Mouse (Mus musculus) forebrain, postnatal 0 days (tissue): ENCODE data around the gene Alpi. TPM values are rescaled to one million over a fixed set of nuclear protein-coding genes. Genes with fewer than 3 reads are reported as not detected.
A peak's percentile ranks its signal among the peaks of the same experiment; 100 is the strongest.

ENCODE experiments used
- ATAC-seq: fragments of 200-750 bp; cut with Nextera tagmentation; 2 replicates; pipeline ENCODE4 v1.8.0; 2017; ENCODE audit warnings: mild to moderate bottlenecking, moderate library complexity
- DNase-seq: peaks from one replicate; pipeline ENCODE4 v3.0.0-alpha.2; 2015
- H3K27ac ChIP-seq: fragments of 300-500 bp; sonication (generic); 2 replicates; pipeline ENCODE4 v1.5.1; 2014; ENCODE audit warnings: low read depth, mild to moderate bottlenecking, antibody characterized with exemption, low read length, moderate library complexity, mixed read lengths
- H3K27me3 ChIP-seq: fragments of 300-500 bp; sonication (generic); 2 replicates; pipeline ENCODE4 v1.6.1; 2014; ENCODE audit warnings: mild to moderate bottlenecking, low read length, mixed read lengths; ENCODE audit not compliant: insufficient read depth
- H3K36me3 ChIP-seq: fragments of 300-500 bp; sonication (generic); 2 replicates; pipeline ENCODE4 v1.6.1; 2014; ENCODE audit warnings: mild to moderate bottlenecking, moderate library complexity; ENCODE audit not compliant: insufficient read depth
- H3K4me1 ChIP-seq: fragments of 300-500 bp; sonication (generic); 2 replicates; pipeline ENCODE4 v1.6.1; 2014; ENCODE audit warnings: antibody characterized with exemption; ENCODE audit not compliant: insufficient read depth
- H3K4me2 ChIP-seq: fragments of 300-500 bp; sonication (generic); 2 replicates; pipeline ENCODE4 v1.6.1; 2014; ENCODE audit warnings: low read depth, mild to moderate bottlenecking, moderate library complexity
- H3K4me3 ChIP-seq: fragments of 300-500 bp; sonication (generic); 2 replicates; pipeline ENCODE4 v1.5.1; 2014; ENCODE audit warnings: low read depth, low read length, mixed read lengths
- H3K9ac ChIP-seq: fragments of 300-500 bp; sonication (generic); 2 replicates; pipeline ENCODE4 v1.6.1; 2014; ENCODE audit warnings: mild to moderate bottlenecking
- H3K9me3 ChIP-seq: fragments of 300-500 bp; sonication (generic); 2 replicates; pipeline ENCODE4 v1.6.1; 2016; ENCODE audit warnings: low read length
- CTCF ChIP-seq: sonication (generic); IDR thresholded peaks from 2 replicates; pipeline ENCODE4 v1.5.1; 2016; ENCODE audit warnings: antibody characterized with exemption, control low read depth, low read depth
- WGBS: fragments of 180-500 bp; shearing (Covaris S2); extraction: QIAGEN DNeasy Blood & Tissue Kit; methylation state at CpG from one replicate; pipeline ENCODE4 v1.1.7; 2014; 5-methylcytosine and 5-hydroxymethylcytosine counted together
- polyA plus RNA-seq: library from polyadenylated mRNA; unstranded; fragments of >200 nt; fragmentation: Nextera tagmentation; extraction: Ambion mirVana; gene quantifications from 2 replicates; pipeline ENCODE4 v1.2.1, GENCODE M21; 2015
- total RNA-seq: library from RNA; depleted of rRNA; stranded (reverse); fragments of >200 nt; gene quantifications from 2 replicates; pipeline ENCODE4 v1.2.3, GENCODE M21; 2014

The Alpi gene
- total and polyA plus RNA-seq, 2 experiments from 2014 or later = not detected

DNA sequence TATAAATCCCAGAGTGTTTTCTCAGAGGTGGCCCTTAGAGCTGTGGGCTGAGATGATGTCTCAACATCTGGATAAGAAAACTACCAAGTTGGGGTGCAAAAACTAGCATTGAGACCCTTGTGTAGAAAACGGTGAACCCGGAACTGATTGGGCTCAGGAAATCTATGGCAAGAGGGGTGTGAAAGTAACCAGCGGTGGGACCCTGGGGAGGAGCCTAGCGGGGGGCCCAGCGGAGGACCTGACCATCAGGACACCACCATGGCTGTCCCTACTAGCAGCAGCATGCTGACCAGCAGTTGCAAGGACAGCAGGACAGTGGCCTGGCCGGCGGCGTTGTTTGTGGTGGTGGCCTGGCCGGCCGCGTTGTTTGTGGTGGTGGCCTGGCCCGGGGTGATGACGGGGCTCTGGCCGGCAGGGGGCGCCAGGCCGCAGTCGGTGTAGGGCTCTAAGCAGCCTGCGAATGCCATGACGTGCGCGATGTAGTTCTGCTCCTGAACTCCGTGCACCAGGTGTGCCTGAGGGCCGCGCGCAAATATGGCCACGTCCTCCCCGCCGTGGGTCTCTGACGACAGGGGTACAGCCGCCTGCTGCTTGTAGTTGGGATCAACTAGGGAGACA lies 2.9 kb downstream of the Alpi start:
- Histone ChIP-seq H3K4me2 (0 out of 2 replicates have a peak overlapping the region, but pooled peaks have one; percentile 21), H3K27ac (no peak overlapping the region), H3K9me3 (no peaks in the 10 kb centered on the region), H3K4me1 (no peaks in the 10 kb centered on the region), H3K9ac (no peak overlapping the region), H3K4me3 (no peak overlapping the region), H3K36me3 (no peaks in the 10 kb centered on the region), H3K27me3 (no peaks in the 10 kb centered on the region)
- peak; percentile 77 for ATAC-seq
- peak; percentile 68 for TF ChIP-seq CTCF
- peak; percentile 22 for DNase-seq
- WGBS = 14% methylated on average over 30 of the region's 30 CpGs

DNA sequence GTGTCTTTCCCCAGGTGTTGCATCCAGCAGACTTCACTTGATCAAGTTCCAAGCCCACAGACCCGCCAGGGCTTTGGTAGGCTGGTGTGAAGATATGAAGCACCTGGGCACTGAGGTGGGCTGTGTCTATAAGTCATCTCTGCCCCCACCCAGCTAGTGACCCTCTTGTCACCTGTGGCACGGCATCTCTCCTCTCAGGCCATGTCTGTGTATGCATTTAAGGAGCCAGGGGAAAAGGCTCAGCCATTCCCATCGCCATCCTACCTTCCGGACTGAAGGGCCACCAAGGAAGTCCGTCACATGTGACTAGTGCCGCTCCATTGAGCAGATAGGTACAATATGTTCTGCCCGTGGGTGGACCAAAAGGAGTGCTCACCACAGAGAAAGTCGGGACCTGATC lies 5.8 kb downstream of the Alpi start:
- Histone ChIP-seq H3K36me3 (no peaks in the 10 kb centered on the region), H3K4me2 (no peak overlapping the region), H3K27me3 (no peaks in the 10 kb centered on the region), H3K4me1 (no peaks in the 10 kb centered on the region), H3K4me3 (no peak overlapping the region), H3K27ac (no peak overlapping the region), H3K9me3 (no peaks in the 10 kb centered on the region), H3K9ac (no peak overlapping the region)
- 79% methylated on average over 8 of the region's 8 CpGs for WGBS
- TF ChIP-seq CTCF = no peak
- DNase-seq = no peak
- ATAC-seq = no peak

DNA sequence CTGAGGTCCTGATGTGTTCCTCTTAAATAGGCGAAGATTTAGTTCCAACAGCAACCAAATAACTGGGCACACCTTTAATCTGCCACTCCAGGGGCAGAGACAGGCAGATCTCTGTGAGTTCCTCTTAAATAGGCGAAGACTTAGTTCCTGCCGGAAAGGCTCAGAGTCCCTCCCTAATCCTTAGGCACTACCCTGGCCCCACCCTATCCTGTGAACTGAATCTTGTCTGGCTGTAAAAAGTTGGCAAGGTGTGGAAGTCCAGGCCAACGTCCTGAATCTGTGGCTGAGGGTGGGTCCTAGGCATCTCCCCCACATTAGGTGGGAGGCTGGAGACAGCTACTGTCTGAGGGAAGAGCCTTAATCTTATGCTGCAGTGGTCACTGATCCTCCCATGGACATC lies 11.6 kb downstream of the Alpi start, which contains the start of gene Alppl2:
Gene Alppl2, minus strand, starts transcription at position 101 of the 400 bp plus-strand sequence.
- Histone ChIP-seq H3K4me1 (no peaks in the 10 kb centered on the region), H3K27me3 (no peaks in the 10 kb centered on the region), H3K9me3 (no peaks in the 10 kb centered on the region), H3K4me3 (no peak within 1 kb of the TSS), H3K36me3 (no peaks in the 10 kb centered on the region), H3K4me2 (no peak within 1 kb of the TSS), H3K9ac (no peak within 1 kb of the TSS), H3K27ac (no peak within 1 kb of the TSS)
- TF ChIP-seq CTCF = no peak
- 76% methylated on average over 4 of the region's 4 CpGs for WGBS
- ATAC-seq = no peak
- DNase-seq = no peak

DNA sequence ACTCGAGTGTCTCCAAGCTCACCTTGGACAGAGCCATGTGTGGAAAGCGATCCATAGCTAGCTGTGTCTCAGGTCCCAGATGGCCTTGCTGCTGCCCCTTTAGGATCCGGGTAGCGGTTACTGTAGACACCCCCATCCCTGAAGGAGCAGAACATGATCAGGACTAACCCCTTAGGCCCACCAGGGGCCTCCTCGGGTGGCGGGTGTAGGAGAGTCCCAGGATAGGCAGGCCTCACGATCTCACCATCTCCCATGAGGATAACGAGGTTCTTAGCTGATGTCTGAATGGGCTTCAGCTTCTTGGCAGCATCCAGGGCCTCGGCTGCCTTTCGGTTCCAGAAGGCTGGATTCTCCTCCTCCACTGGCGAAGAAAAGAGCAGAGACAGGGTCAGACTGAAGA lies 12.2 kb downstream of the Alpi start:
- Histone ChIP-seq H3K27ac (no peak overlapping the region), H3K27me3 (no peaks in the 10 kb centered on the region), H3K9me3 (no peaks in the 10 kb centered on the region), H3K4me3 (no peak overlapping the region), H3K4me1 (no peaks in the 10 kb centered on the region), H3K4me2 (no peak overlapping the region), H3K9ac (no peak overlapping the region), H3K36me3 (no peaks in the 10 kb centered on the region)
- DNase-seq (no peak), ATAC-seq (no peak)
- no peak for TF ChIP-seq CTCF
- 80% methylated on average over 11 of the region's 11 CpGs for WGBS

DNA sequence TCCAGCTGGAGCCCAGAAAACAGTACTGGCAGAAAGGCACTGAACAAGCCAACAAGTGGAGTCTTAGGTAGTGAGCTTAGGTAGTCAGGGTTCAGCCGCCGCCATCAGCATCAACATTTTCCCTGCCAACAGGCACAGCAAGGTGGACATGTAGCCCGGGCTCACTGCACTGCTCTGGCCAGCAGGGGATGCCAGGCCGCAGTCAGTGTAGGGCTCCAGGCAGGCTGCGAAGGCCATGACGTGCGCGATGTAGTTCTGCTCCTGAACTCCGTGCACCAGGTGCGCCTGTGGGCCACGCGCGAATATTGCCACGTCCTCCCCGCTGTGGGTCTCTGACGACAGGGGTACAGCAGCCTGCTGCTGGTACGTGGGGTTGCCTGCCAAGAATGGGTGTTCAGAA lies 14.4 kb downstream of the Alpi start:
- H3K9ac ChIP-seq = no peak overlapping the region
- TF ChIP-seq CTCF = no peak
- no peak overlapping the region for H3K4me2 ChIP-seq
- WGBS = 81% methylated on average over 17 of the region's 17 CpGs
- no peak overlapping the region for H3K4me3 ChIP-seq
- no peaks in the 10 kb centered on the region for H3K9me3 ChIP-seq
- no peaks in the 10 kb centered on the region for H3K36me3 ChIP-seq
- DNase-seq (no peak), ATAC-seq (no peak)
- no peaks in the 10 kb centered on the region for H3K27me3 ChIP-seq
- no peaks in the 10 kb centered on the region for H3K4me1 ChIP-seq
- no peak overlapping the region for H3K27ac ChIP-seq

DNA sequence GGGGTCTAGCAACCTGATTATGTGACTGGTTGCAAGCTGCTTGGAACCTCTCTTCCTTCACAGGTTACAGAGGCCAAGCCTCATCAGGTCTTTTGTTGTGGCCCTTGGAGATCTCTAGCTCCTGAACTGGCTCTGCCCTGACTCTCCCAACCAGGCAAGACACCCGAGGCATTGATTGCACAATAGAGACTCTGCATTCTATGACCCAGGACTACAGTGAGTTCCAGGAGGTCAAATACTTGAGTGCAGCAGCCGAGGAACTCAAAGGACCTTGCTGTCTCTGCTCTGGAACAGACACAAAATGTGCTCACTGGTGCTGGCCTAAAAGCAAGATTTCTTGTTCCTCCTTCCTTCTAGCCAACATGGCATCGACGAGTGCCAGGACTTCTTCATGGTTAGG lies 15.2 kb downstream of the Alpi start:
- ATAC-seq (no peak), DNase-seq (no peak)
- H3K27ac ChIP-seq = no peak overlapping the region
- no peaks in the 10 kb centered on the region for H3K36me3 ChIP-seq
- TF ChIP-seq CTCF = no peak
- H3K9me3 ChIP-seq = no peaks in the 10 kb centered on the region
- no peaks in the 10 kb centered on the region for H3K27me3 ChIP-seq
- no peak overlapping the region for H3K9ac ChIP-seq
- no peak overlapping the region for H3K4me3 ChIP-seq
- H3K4me1 ChIP-seq = no peaks in the 10 kb centered on the region
- H3K4me2 ChIP-seq = no peak overlapping the region
- 81% methylated on average over 4 of the region's 4 CpGs for WGBS

DNA sequence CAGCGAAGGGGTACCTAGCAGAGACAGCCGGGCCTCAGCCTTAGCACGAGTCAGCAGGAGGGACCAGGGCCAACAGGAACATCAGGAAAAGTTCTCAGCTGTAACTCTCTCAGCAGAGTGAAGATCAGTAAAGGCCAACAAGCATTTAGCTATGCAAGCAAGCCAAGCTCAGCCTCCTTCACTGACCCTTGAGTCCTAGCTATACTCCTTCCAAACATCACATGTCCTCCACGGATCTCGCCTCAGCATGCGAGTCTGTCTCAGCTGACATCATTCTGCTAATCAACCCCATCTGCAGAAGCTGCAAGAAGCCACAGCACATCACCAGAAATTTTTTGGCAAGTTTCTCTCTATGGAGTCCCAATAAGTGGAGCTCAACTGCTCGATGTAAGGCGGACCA lies 27.6 kb downstream of the Alpi start:
- Histone ChIP-seq H3K4me1 (no peaks in the 10 kb centered on the region), H3K4me2 (no peak overlapping the region), H3K4me3 (no peak overlapping the region), H3K27ac (no peak overlapping the region), H3K27me3 (no peaks in the 10 kb centered on the region), H3K36me3 (no peaks in the 10 kb centered on the region), H3K9ac (no peak overlapping the region), H3K9me3 (no peaks in the 10 kb centered on the region)
- 86% methylated on average over 8 of the region's 8 CpGs for WGBS
- ATAC-seq = no peak
- TF ChIP-seq CTCF = no peak
- DNase-seq = no peak

DNA sequence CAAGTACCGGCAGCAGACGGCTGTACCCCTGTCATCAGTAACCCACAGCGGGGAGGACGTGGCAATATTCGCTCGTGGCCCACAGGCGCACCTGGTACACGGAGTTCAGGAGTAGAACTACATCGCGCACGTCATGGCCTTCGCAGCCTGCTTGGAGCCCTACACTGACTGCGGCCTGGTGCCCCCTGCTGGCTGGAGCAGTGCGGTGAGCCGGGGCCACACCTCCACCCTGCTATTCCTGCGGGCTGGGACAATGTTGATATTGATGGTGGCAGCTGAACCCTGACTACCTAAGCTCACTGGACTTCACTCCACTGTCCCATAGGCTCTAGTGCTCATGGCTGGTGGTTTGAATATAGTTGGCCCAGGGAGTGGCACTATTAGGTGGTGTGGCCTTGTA lies 30.7 kb downstream of the Alpi start:
- Histone ChIP-seq H3K27me3 (no peaks in the 10 kb centered on the region), H3K4me1 (no peaks in the 10 kb centered on the region), H3K27ac (no peak overlapping the region), H3K4me3 (no peak overlapping the region), H3K36me3 (no peaks in the 10 kb centered on the region), H3K9ac (no peak overlapping the region), H3K4me2 (no peak overlapping the region), H3K9me3 (no peaks in the 10 kb centered on the region)
- no peak for DNase-seq
- 51% methylated on average over 16 of the region's 16 CpGs for WGBS
- no peak for ATAC-seq
- TF ChIP-seq CTCF = peak; percentile 45
